Mouse (Mus musculus) myocyte (in vitro differentiated cells): ENCODE measurements around the gene Plxdc1.

Source experiments
- E2F4 ChIP-seq: IDR thresholded peaks from one replicate; pipeline ENCODE4 v1.6.1; 2011; ENCODE audit warnings: mild to moderate bottlenecking, control low read depth, moderate library complexity; ENCODE audit not compliant: insufficient read depth
- MAX ChIP-seq: IDR thresholded peaks from one replicate; pipeline ENCODE4 v1.6.1; 2011; ENCODE audit warnings: low read depth, mild to moderate bottlenecking, control low read depth
- MYOD1 ChIP-seq, 3 experiments: IDR thresholded peaks; one replicate each; pipeline ENCODE4 v1.6.1; 2011; ENCODE audit warnings: control low read depth in 2 of 3, low read depth in 2 of 3, mild to moderate bottlenecking in 2 of 3, moderate library complexity in 1 of 3; ENCODE audit not compliant: insufficient read length in 2 of 3, control insufficient read depth in 1 of 3
- MYOG ChIP-seq, 3 experiments: IDR thresholded peaks; one replicate each; pipeline ENCODE4 v1.6.1; 2011; ENCODE audit warnings: control low read depth in 2 of 3, low read depth in 2 of 3, mild to moderate bottlenecking in 2 of 3; ENCODE audit not compliant: insufficient read length in 2 of 3, control insufficient read depth in 1 of 3, insufficient read depth in 1 of 3
- POLR2A ChIP-seq: IDR thresholded peaks from one replicate; pipeline ENCODE4 v1.6.1; 2011; ENCODE audit warnings: low read depth, mild to moderate bottlenecking, control low read depth, moderate library complexity; ENCODE audit not compliant: insufficient read length
- POLR2AphosphoS2 ChIP-seq: IDR thresholded peaks from one replicate; pipeline ENCODE4 v1.6.1; 2011; ENCODE audit warnings: low read depth, control low read depth; ENCODE audit not compliant: insufficient read length
- USF1 ChIP-seq: IDR thresholded peaks from one replicate; pipeline ENCODE4 v1.6.1; 2011; ENCODE audit warnings: low read depth, mild to moderate bottlenecking, control low read depth, moderate library complexity

GRCm38 (mm10) chr11:97972434-97972833 is 13.8 kb downstream of the Plxdc1 start:
- TF ChIP-seq E2F4 (no peak), POLR2A (no peak), USF1 (no peak), POLR2AphosphoS2 (no peak), MYOG (IDR thresholded peaks at IDR 0.05; ENCODE audit: control insufficient read depth in 1 of 3, insufficient read depth in 1 of 3, insufficient read length in 2 of 3, low read depth in 2 of 3) (no peak), MYOD1 (IDR thresholded peaks at IDR 0.05; ENCODE audit: control insufficient read depth in 1 of 3, insufficient read length in 2 of 3, low read depth in 2 of 3) (no peak), MAX (no peak)
